Mouse (Mus musculus): ENCODE measurements around the gene Rerg.
A peak's percentile ranks its signal among the peaks of the same experiment; 100 is the strongest.

Rerg gene

DNA sequence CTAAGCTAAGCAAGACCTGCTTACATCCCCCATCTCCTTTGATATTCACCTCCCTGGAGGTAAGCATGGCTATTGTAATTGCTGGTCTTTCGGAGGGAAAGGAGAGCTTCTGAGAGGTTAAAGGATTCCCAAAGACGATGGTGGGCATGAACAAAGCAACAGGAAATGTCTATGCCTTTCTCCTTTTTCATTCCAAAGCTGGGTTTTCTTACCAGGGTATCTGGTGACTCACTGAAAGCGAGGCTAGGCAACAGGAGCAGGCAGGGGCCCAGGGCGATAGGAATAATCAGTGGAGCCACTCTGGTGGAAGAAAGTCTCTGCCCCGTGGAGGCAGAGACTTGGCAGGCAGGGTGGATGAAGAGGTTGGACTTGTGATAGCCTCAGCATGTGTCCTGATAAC lies at the start of gene Rerg:
TSS of gene Rerg (minus strand) at position 272 of the 400 bp plus-strand sequence.
- no peak for DNase-seq

DNA sequence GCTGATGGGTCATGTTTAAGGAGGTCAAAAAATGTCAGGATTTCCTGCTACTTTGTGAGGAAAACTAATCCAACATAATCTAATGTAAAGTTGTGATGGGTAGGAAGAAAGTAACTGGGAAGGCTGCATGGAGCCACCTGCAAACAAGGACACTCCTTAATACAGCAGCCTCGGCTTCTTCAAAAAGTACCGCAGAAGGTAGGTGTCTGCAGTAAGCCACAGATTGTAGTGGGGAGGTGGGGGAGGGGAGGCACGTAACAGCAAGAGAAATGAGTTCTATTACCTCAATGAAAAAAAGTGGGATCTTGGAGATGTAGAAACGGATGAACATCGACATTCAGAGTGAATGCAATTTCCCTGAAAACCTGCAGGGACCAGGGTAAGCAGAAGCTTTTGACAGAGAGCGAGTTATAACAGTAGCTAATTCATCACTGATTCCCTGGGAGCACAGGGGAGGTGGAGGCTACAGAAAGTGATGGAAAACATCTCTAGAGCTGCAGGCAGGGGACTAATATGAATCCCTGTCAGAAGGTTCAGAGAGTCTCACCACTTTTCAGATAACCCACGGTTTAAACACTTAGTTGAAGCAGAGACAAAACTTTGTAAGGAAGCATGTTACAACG lies 47.7 kb upstream of the Rerg start:
- DNase-seq: no peak

DNA sequence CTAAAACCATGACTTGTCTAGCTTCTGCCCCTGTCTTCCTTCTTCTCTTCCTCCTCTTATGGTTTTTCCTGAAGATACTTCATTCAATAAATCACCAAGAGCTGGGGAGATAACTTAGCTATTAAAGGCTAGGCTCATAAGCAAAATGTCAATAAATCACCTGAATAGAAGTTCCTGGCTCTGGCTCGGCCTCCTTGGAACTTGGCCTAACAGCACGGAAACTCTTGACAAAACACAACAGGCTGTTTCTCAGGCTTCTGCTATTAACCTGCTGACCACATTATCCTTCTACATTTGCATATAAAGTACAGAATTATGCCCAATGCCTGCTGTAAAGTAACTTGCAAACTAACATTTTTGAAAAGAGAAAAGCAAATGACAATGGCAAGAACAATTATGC lies 41.1 kb upstream of the Rerg start:
- no peak for DNase-seq

DNA sequence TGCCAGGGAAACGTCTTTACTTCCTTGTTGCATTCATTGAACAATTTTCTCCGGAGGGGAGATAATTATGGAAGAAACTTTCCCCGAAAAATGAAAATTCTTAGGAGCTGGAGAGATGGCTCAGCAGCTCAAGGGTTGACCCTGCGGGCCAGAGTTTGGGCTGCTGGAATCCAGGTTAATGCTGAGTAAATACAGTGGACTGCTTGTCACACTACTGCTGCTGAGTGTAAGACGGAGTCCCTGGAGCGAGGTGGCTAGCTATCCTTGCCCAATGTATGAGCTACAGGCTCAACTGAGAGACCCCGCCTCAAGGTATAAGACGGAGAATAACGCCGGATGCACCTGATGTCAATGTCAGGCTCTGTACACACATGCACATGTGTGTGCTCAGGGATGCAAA lies 40.7 kb upstream of the Rerg start:
- DNase-seq: no peak

DNA sequence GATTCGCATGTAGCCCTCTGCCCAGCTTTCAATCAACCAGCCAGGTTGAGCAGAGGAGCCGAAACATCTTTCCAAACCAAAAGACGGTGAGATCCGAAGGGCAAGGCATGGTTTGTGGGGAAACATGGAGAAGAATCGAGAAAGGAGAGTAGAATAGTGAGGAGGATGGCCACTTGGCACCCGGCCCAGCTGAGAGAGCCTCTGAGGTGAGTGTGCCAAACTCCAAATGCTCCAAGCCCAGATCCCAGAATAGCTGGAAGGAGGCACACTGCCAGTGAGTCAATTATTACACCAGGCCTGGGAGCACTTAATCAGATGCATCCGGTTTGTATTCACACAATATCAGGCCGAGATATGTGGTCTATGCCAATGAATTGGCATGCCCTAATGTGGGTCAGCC lies 39.7 kb upstream of the Rerg start:
- peak; percentile 62 for DNase-seq

DNA sequence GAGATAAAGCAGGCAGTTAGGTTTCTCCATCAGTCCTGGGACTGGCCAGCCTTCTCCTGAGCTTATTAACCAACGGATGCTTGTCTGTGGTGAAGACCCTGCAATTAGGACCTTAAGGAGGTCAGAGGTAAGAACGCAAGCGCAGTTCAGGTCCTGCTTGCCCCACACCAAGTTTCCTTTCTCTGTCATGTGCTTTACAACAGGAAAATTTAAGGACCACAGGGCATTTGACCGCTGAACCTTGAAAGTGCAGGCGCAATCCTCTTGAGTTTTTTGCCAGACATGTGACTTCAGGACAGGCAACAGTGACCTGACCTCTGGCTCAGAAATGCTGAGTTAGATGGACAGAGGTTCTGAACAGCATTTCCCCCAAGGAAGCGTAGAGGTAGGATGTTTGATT lies 36.8 kb upstream of the Rerg start:
- no peak for DNase-seq

DNA sequence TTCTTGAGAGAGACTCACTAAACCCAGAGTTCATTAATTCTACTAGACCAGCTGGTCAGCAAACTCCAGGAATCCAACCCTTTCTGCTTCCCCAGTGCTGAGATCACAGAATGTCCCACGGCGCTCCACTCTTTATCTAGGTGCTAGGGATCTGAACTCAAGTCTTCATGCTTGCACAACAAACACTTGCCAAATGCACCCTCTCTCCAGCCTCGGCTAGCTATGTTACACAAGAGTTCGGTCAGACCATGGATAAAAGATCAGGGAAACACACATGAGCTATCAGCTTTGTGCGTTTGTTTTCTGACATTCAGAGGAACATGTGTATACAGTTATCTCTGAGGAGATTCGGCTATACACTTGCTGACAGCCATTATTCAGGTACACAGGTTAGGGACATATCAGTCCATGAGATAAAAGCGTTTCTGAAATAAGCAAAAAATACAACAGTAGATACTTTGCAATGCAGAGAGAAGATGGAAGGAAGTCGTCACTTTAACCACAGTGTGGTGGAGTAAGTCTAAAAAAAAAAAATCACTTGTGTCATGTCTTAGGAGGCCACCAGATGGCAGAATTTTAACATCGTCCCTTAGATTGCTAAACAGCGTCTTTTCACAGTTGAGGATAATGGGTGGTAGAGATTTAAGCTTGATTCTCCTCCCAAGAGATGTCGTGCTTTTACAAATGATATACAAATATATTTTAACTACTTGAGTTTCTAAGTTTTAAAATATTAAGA lies 35.5 kb upstream of the Rerg start:
- DNase-seq: peak; percentile 45

DNA sequence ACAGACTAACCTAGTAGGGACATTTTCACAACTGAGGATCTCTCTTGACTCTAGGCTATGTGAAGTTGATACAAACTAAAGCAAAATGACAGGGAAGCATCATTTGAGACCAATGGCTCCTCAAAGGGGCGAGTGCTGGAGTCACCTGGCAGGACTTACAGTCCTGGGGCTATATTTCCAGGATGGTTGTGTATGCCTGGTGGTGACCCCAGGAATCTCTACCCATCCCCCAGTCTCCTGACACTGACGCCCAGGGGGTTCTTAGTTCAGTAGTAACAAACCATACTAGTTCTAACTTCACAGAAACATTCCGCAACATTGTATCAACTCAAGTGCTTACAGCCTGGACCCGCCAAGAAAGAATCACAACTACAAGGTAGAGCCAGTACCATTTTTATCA lies 32.4 kb upstream of the Rerg start:
- DNase-seq: no peak

DNA sequence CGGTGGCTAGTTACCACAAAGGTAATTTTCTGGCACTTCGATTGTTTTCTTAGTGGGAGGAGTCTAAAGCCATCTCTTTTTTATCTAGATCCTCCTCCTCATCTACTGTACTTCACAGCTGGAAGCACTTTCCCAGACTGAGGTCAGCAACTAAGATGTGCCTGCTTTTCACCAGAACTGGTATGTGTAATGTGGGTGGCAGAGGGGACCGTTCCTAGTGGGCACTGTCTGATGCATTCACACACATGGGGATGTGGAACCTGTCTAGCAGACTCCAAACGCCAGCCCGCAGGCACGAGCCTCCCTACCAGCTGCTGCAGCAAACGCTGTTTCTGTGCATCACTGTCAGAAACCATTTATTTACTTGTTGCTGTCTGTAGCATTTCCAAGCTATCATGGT lies 31.3 kb upstream of the Rerg start:
- no peak for DNase-seq

DNA sequence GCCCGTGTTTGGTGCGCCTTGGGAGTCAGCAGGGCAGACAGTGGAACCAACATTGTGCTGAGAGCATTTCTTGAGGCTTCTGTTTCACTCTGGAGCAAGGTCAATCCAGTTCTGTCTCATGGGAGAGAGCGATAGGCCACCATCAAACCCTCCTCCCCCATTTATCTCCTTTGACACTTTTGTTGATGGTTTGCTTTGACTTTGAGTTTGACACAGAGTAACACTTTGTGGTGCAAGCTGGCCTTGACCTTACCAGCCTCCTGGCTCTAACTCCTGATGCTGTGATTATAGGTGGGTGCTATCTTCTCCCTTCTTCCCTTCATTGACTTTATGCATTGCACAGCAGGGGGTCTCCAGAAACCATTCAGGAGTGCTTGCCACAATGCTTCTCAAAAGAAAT lies 30.9 kb upstream of the Rerg start:
- DNase-seq: no peak

DNA sequence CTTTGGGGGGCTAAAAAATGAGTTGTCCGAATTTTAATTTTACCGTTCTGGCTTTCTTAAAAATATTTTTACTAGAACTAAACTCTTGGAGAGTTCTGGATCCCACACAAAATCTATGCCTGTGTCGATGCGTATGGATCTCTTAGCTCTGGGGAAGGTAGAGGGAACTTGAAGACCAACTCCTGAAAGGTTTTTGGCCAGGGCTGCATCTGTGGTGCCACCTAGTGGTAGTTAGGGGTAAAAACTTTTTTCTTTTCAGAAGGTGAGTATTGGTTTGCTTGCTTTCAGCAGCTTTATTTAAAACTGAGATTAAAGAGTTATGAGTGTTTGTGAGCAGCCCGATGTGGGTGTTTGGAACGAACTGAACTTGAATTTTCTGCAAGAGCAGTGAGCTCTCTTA lies 21.8 kb upstream of the Rerg start:
- peak; percentile 67 for DNase-seq

DNA sequence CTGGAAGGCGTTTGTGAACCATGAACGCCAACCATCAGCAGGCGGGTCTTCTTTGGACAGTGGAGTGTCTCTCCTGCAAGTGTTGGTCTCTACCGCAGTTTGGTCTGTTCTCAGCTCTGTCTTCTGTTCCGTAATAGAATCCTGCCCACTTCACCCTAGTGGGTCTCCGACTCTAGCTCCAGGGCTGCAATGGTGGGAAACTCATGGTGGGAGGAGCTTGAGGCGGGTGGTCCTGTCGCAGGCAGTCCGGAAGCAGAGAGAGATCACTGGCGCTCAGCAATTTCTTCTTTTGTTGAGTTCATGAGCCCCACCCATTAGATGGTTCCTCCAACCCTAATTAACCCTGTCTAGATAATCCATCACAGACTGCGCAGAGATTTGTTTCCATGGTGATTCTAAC lies 20.7 kb upstream of the Rerg start:
- peak; percentile 65 for DNase-seq

DNA sequence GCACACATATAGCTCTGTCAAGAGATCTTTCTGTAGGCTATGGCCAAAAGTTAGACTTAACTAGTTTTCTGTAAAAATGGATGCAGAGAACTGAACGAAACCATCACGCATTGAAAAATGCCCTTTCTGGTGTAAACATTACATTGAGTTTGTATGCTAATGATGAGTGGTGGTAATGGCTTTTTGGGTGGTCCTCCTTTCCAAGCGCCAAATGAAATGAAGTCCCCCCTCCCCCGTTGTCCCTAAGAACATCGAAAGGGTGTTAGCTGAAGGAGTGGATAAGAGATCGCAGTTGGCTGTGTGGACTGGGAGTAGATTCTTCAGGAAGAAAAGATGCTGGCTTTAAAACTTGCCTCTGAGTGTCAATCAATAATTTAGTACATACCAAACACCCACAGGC lies 20.3 kb upstream of the Rerg start:
- no peak for DNase-seq

DNA sequence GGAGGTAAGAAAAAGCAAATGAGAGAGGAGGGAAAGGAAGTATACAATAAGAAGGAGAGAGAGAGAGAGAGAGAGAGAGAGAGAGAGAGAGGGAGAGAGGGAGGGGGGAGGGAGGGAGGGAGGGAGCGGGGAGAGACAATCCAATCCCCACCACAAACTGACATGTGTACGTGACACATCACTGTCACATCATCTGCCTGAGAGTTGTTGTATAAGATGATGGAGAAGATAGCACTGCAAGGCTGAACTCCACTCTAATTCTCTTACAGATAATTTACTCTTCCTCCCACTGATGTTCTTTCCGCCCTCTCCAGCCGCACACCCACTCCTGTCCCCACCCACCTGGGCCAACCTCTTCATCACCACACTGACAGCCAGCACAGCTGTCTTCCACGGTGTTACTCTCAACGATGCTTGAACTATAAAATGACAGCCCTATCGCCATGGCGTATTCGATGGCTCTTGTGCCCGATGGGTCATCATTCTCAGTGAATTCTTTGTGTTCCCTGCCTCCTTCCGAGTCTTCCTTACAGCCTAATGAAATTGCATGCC lies 18.2 kb upstream of the Rerg start:
- DNase-seq: no peak

DNA sequence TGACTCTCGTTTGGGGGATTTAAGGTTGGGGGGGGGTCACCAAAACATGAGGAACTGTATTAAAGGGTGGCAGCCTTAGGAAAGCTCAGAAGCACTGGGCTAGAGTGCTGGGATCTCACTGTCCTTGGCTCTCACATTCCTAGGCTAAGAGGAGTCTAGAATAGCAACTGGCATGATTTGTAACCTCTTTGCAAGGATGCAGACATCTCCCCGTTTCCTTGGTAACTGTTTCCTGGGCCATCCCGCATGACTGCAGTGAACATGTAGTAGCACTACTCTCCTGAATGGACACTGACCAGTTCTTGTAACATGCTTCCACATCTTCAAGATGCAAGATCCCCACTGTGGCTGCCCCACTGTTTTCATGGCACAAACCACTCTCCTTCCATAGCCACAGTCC lies 17.1 kb upstream of the Rerg start:
- DNase-seq: no peak

DNA sequence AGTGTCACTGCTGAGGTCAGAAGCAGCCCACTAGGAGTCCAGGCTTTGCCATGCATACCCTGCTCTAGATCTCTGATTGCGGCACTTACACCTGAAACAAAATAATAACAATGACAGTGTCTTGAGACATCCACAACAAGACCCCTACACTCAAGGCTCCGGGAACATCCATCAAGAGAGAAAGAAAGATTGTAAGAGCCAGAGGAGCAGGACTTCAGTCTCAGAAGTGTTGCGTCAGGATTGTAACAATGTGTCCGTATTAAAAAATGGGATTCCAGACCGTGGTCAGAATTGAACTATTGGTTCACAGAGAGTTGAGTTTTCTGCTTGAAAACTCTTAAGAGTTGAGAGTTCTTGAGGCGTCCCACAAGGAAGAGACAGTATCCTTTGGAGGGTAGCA lies 10.3 kb upstream of the Rerg start:
- DNase-seq: no peak

DNA sequence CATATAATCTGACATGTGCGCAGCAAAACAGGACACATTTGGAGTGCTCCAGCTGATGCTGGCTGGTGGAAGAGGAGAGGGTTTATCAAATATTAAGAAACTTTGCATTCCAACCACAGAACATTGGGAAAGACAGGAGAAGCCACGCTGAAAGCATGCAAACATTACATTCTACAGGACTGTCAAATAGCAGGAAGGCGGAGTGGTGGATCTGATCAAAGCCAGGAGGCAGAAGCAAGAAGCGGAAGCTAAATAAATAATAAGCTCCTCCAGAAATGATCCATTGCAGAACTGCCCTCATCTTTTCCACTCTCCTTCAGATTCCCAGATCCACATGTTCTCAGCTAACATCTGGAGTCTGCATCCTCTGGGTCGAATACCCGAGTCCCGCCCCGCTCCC lies 9.8 kb upstream of the Rerg start:
- DNase-seq: peak; percentile 67

DNA sequence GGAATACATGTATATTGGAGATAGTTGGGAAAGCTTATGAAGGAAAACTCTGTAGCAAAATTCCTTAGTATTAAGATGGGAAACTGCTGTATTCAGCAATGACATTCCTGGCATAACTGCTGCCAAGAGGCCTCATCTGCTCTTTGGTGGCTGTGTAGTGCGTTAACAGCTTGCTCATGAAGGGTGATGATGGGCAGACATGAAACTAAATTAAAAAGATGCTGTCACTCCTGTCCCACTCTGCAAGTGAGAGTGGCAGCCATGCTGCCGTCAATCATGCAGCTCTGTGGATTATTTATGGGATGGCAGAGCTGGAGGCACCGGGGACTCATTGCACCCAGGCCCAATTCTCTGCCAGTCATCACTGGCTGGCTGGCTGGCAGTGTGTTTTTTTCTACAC lies 8.7 kb upstream of the Rerg start:
- no peak for DNase-seq

DNA sequence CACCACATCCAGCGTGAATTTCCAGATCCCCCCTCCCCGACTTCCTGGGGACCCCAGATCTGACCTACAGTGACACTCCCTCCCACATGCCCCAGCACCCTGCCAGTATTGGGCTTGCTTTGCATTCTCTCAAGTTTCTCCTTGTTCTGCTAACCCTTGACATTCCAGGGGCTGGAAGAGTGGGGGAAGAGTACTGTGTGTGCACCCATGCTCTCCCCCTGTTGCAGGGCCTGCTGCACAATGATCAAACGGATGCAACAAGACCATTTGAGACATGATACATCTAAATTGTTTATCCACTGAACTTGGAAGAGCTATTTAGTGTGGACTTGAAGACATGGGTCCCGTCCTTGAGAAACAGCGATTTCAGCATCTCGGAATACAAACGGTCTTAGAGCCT lies 349 bp upstream of the Rerg start:
- peak; percentile 59 for DNase-seq

DNA sequence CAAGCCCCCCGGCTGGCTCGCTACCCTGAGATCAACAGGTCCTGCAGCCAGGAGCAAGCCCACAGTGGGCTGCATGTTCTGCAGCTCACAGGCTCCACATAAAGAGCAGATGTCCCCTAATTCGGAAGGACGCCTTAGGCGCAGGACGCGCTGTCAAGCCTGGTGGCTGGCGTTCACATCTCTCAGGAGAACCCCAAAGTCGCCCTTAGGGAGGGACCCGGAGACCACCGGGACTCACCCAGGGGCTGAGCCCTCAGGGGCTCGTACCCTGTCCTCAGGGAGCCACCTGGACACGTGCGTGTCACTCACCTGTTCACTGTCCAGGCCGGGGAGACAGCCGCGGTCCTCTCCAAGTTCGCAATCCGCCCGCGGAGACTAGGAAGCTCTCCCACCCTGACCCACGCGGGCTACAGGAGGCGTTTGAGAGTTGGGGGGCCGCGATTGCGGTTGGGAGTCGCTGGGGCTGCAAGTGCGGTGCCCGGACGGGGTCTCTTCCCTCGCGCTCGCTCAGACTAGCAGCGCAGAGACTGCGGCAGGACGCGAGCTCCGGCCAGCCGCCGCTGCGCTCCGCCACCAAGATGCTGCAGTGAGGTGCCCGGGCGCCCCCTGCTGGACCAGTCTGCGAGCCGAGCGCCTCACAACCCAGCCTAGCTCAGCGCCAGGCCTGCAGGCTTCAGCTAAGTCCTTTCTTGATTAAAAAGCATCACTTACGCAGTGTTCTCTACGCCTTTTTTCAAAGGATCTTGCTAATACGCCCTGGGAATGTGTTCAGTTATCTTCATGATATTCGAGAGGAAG lies 927 bp downstream of the Rerg start:
- peak; percentile 95 for DNase-seq

DNA sequence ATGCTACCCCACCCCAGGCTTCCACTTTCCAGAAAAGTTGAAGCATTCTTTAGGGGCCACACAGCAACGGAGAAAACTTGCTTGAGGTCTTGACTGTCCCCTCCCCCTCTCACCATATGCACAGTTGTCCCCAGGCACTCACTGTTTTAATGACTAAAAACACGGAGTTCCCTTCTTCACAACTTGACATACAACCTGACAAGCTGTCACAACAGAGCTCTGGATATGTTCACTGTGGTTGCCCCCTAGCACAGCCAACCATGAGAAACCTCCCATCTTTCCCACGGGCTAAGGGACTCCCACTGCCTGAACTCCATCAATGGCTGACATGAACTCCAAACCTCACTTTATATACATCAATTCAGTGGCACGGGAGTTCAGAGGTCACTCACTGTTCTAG lies 3.5 kb downstream of the Rerg start:
- DNase-seq: no peak

DNA sequence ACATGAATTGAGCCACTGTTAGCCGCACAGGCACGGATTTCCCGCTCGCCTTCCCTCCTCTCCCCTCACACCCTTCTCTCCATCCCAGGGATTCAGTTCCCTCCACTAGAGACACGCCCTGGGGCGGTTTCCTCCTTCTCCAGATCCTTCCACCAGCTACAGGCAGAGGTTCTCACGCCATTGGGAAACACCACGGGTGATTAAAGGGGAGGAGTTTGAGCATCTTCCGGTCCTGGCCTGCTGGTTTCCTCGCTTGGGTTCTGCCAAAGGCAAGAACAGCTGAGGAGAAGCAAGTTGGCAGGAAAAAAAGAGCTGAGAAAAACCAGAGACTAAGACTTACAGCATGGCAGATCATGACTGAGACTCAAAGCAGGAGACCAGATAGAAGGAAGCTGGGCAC lies 6.7 kb downstream of the Rerg start:
- DNase-seq: peak; percentile 54

DNA sequence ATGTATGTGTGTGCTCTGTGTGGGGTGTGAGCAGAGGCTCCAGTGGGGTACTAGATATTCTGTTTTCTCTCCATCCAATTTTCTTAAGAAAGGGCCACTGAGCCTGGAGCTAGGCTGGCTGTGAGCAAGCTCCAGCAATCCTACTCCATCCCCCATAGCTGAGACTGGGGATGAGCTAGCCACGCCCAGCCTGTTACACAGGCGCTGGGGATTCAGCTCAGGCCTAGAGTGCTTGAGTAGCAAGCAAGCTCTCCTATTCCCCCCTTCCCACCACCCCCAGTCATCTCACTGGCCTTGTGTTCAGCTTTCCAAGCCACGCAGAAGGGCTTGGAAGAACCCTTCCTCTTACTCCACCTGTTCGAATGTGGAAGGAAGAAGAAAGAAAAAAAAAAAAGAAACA lies 7.2 kb downstream of the Rerg start:
- DNase-seq: no peak

DNA sequence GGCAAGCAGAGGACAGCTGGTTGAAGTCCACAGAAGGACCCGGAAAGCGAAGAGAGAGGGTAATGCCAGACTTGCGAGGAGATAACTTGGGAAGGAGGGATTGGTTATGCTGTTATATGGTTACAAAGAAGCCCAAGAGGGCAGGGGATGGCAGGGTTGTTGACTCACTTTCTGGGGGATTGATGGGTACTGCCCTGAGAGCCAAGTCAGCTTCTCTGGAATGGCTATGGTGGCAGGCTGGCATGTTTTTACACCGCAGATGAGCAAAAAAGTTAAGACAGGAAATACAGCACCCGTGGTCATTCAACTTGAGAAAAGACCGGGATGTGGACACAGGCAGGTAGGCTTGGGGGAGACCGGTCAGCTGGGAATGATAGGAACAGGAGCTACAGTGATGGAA lies 7.8 kb downstream of the Rerg start:
- no peak for DNase-seq
